Mouse (Mus musculus): ENCODE measurements around the gene Lamtor3.
A peak's percentile ranks its signal among the peaks of the same experiment; 100 is the strongest.
"Not testable (repeated sequence)": the region's sequence is repeated elsewhere in the genome, so short reads cannot be mapped to it uniquely, and the experiment has no call there.

Gene Lamtor3

GRCm38 (mm10) chr3:137963508-137963907 is 45.2 kb downstream of the Lamtor3 start:
- no peak for DNase-seq

- DNase-seq: not testable (repeated sequence)
Measured at GRCm38 (mm10) chr3:137964014-137964413, 45.7 kb downstream of the Lamtor3 start.

- no peak for DNase-seq
Measured at GRCm38 (mm10) chr3:137968105-137968819, 50.0 kb downstream of the Lamtor3 start.

GRCm38 (mm10) chr3:137968820-137969486 is 50.6 kb downstream of the Lamtor3 start:
- no peak for DNase-seq

GRCm38 (mm10) chr3:137969951-137970350 is 51.6 kb downstream of the Lamtor3 start:
- peak; percentile 20 to 54 for DNase-seq

- DNase-seq: no peak
Measured at GRCm38 (mm10) chr3:137972224-137972623, 53.9 kb downstream of the Lamtor3 start.

- DNase-seq: no peak
Measured at GRCm38 (mm10) chr3:137972989-137973388, 54.7 kb downstream of the Lamtor3 start.

- DNase-seq: no peak
Measured at GRCm38 (mm10) chr3:137974306-137974705, 56.0 kb downstream of the Lamtor3 start.

GRCm38 (mm10) chr3:137975435-137975834 is 57.1 kb downstream of the Lamtor3 start:
- DNase-seq: no peak

- DNase-seq: no peak
Measured at GRCm38 (mm10) chr3:137975856-137976423, 57.6 kb downstream of the Lamtor3 start.

GRCm38 (mm10) chr3:137976943-137977628 is 58.8 kb downstream of the Lamtor3 start:
- no peak for DNase-seq

GRCm38 (mm10) chr3:137977629-137978041 is 59.3 kb downstream of the Lamtor3 start:
- DNase-seq: no peak

GRCm38 (mm10) chr3:137978233-137978632 is 59.9 kb downstream of the Lamtor3 start:
- DNase-seq: no peak
